Mouse (Mus musculus) heart, adult 2 months (tissue): ENCODE results near the gene Daam2. TPM values are rescaled to one million over a fixed set of nuclear protein-coding genes. Genes with fewer than 3 reads are reported as not detected.
A peak's percentile ranks its signal among the peaks of the same experiment; 100 is the strongest.
"Not testable (repeated sequence)": the region's sequence is repeated elsewhere in the genome, so short reads cannot be mapped to it uniquely, and the experiment has no call there.

Experiments
- DNase-seq, 2 experiments: peaks; one replicate each; pipeline ENCODE4 v3.0.0; 2021
- H3K27ac ChIP-seq: fragments of 200-600 bp; 2 replicates; pipeline ENCODE4 v1.8.1; 2022
- H3K27me3 ChIP-seq: fragments of 200-500 bp; 2 replicates; pipeline ENCODE4 v1.6.1; 2012; ENCODE audit warnings: mild to moderate bottlenecking, low read length, inconsistent platforms, mixed read lengths; ENCODE audit not compliant: control insufficient read depth, insufficient read depth
- H3K36me3 ChIP-seq: fragments of 200-500 bp; 2 replicates; pipeline ENCODE4 v1.6.1; 2012; ENCODE audit warnings: low read length, inconsistent platforms; ENCODE audit not compliant: control insufficient read depth, insufficient read depth
- H3K4me1 ChIP-seq: fragments of 200-500 bp; 2 replicates; pipeline ENCODE4 v1.6.1; 2011; ENCODE audit warnings: low read length; ENCODE audit not compliant: control insufficient read depth, insufficient read depth
- H3K4me3 ChIP-seq: fragments of 200-600 bp; 2 replicates; pipeline ENCODE4 v1.8.1; 2022
- H3K79me2 ChIP-seq: fragments of 200-500 bp; replicated peaks from 2 replicates; pipeline ENCODE4 v1.6.1; 2012; ENCODE audit warnings: mild to moderate bottlenecking, inconsistent platforms, low read length, moderate library complexity, mixed read lengths; ENCODE audit not compliant: control insufficient read depth, insufficient read depth
- H3K9ac ChIP-seq: fragments of 200-500 bp; 2 replicates; pipeline ENCODE4 v1.6.1; 2012; ENCODE audit warnings: low read depth, mild to moderate bottlenecking, control low read depth, inconsistent platforms, low read length, mixed read lengths
- CTCF ChIP-seq: fragments of 200-600 bp; IDR thresholded peaks from 2 replicates; pipeline ENCODE4 v1.8.1; 2022; ENCODE audit warnings: antibody characterized with exemption, mild to moderate bottlenecking, moderate library complexity
- EP300 ChIP-seq: fragments of 200-500 bp; IDR thresholded peaks from 2 replicates; pipeline ENCODE4 v1.6.1; 2011; ENCODE audit warnings: low read depth, low read length, control low read depth; ENCODE audit not compliant: insufficient read depth
- POLR2A ChIP-seq: fragments of 200-500 bp; IDR thresholded peaks from 2 replicates; pipeline ENCODE4 v1.6.1; 2011; ENCODE audit warnings: mild to moderate bottlenecking, low read depth, low read length, control low read depth; ENCODE audit not compliant: insufficient read depth
- WGBS: fragments of 180-500 bp; shearing (Covaris S2); methylation state at CpG from one replicate; pipeline ENCODE4 v1.1.7; 2018; 5-methylcytosine and 5-hydroxymethylcytosine counted together
- intact Hi-C: fragments of 180-260 bp; cut with DNase I; formaldehyde crosslinking; loops from one replicate; pipeline ENCODE4 v1.15.1; 2025
- polyA plus RNA-seq: library from polyadenylated mRNA; depleted of rRNA; stranded (reverse); fragments of >200 nt; gene quantifications from 2 replicates; pipeline ENCODE4 v1.2.3, GENCODE M21; 2012
- total RNA-seq, 2 experiments: library from RNA; stranded (reverse); gene quantifications; 2 replicates each; pipeline ENCODE4 v1.2.3; 2021

Gene Daam2
- total and polyA plus RNA-seq, 3 experiments, result 4.0 to 8.8 (median 6.4) TPM

- Histone ChIP-seq H3K4me1 (no peaks in the 10 kb centered on the region), H3K27ac (no peak overlapping the region), H3K9ac (no peak overlapping the region), H3K79me2 (no peaks in the 10 kb centered on the region), H3K4me3 (no peak overlapping the region), H3K36me3 (no peaks in the 10 kb centered on the region), H3K27me3 (no peaks in the 10 kb centered on the region)
- 88% methylated on average over 4 of the region's 4 CpGs for WGBS
- TF ChIP-seq EP300 (no peak), POLR2A (no peak), CTCF (no peak)
- intact Hi-C loops, result no loop called here
- DNase-seq, result peak in 1 of 2 experiments; percentile 9
These were observed 124.4 kb downstream of the Daam2 start for GRCm38 (mm10) chr17:49439706-49440105.

DNA sequence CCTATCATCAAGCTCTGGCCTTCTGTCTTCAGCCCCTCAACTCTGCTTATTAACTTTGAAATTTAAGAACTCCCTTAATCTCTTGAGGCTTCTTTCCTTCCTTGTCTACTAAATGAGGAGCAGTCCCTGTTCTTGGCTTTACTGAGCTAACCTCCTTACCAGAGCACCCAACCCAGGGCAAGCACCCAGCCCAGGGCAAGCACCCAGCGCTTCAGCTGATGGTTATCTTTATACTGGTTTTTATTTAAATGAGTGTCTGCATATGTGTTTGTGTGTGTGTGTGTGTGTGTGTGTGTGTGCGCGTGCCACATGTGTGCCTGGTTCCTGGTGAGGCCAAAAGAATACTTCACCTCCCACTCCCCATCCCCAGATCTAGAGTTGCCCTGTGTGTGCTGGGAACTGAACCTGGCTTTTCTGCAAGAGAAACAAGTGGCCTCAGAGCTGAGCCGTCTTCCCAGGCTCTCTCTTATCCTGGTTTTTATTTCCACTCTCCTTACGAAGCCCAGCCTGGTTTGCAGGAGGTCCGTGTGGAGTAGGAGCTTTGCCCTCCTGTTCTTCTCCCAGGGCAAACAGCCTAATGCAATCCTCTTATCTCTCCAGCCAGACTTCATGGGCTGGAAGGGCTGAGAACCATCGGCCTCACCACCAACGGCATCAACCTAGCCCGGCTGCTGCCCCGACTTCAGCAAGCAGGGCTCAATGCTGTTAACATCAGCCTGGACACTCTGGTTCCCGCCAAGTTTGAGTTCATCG lies 125.1 kb downstream of the Daam2 start:
- intact Hi-C loops, result no loop called here
- Histone ChIP-seq H3K4me1 (no peaks in the 10 kb centered on the region), H3K27me3 (no peaks in the 10 kb centered on the region), H3K4me3 (no peak overlapping the region), H3K36me3 (no peaks in the 10 kb centered on the region), H3K79me2 (no peaks in the 10 kb centered on the region), H3K9ac (no peak overlapping the region), H3K27ac (no peak overlapping the region)
- peak in 1 of 2 experiments; percentile 14 for DNase-seq
- WGBS, result 73% methylated on average over 12 of the region's 12 CpGs
- TF ChIP-seq POLR2A (no peak), CTCF (no peak), EP300 (no peak)

GRCm38 (mm10) chr17:49437306-49437705 lies 126.8 kb downstream of the Daam2 start:
- H3K27ac ChIP-seq, H3K36me3 ChIP-seq, DNase-seq, H3K4me3 ChIP-seq, H3K79me2 ChIP-seq, H3K4me1 ChIP-seq, H3K27me3 ChIP-seq, H3K9ac ChIP-seq, intact Hi-C loops: not testable (repeated sequence)

DNA sequence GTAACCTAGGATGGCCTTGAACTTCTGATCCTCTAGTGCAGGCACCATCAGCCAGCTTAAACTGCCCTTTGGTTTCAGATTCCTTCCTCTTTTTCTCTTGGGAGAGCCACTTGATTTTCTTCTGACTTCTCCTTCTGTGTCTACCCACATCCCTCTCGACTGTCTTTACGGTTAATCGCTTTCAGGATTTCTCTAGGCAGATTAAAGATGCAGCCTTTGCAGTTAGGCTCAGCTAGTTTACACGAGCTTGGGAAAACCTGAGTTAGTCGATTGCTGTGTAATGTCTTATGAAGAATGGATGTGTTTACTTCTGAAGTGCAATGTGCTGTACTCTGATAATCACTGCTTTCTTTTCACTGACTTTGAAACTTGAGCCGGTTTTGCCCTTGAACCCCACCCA lies 127.5 kb downstream of the Daam2 start:
- intact Hi-C loops, result no loop called here
- 88% methylated on average over 6 of the region's 6 CpGs for WGBS
- Histone ChIP-seq H3K79me2 (no peaks in the 10 kb centered on the region), H3K9ac (no peak overlapping the region), H3K36me3 (peaks cover 3% of the 10 kb centered on the region; the same call in 1 of the 2 replicates), H3K27me3 (no peaks in the 10 kb centered on the region), H3K4me1 (peaks cover 12% of the 10 kb centered on the region), H3K27ac (no peak overlapping the region), H3K4me3 (no peak overlapping the region)
- TF ChIP-seq POLR2A, result no peak
- TF ChIP-seq CTCF, result no peak
- no peak for TF ChIP-seq EP300
- no peak for DNase-seq

- no peak for TF ChIP-seq EP300
- peak in 1 of 2 experiments; percentile 2 for DNase-seq
These were observed 129.1 kb downstream of the Daam2 start for GRCm38 (mm10) chr17:49435081-49435480.

DNA sequence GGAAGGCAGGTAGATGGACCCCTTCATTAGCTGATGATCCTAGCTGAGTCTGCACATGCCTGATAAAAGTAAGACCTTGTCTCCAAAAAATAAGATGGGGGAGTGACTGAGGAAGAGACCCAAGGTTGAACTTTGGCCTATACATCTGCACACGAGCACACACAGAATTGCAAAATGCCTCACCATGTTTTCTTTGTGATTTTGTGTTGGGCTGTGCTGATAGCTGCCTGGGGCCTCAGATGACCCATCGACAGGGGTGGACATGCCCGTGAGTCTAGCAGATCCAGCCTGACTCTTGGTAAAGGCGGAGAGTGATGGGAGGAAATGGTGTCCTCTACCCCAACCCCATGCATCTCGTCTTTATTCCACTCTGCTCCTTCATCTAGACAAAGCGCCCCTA lies 129.9 kb downstream of the Daam2 start:
- 68% methylated on average over 6 of the region's 6 CpGs for WGBS
- peak in 1 of 2 experiments; percentile 0 for DNase-seq
- Histone ChIP-seq H3K36me3 (peaks cover 3% of the 10 kb centered on the region; the same call in 1 of the 2 replicates), H3K4me1 (peaks cover 23% of the 10 kb centered on the region), H3K9ac (no peak overlapping the region), H3K4me3 (no peak overlapping the region), H3K27me3 (no peaks in the 10 kb centered on the region), H3K27ac (no peak overlapping the region), H3K79me2 (no peaks in the 10 kb centered on the region)
- TF ChIP-seq EP300 (no peak), POLR2A (no peak), CTCF (no peak)
- intact Hi-C loops, result no loop called here

More at GRCm38 (mm10) chr17:49435081-49435480, 129.1 kb downstream of the Daam2 start:
- H3K27ac ChIP-seq, result no peak overlapping the region
- 76% methylated on average over 10 of the region's 10 CpGs for WGBS
- peaks cover 16% of the 10 kb centered on the region for H3K4me1 ChIP-seq
- no peaks in the 10 kb centered on the region for H3K79me2 ChIP-seq
- H3K4me3 ChIP-seq, result no peak overlapping the region
- intact Hi-C loops, result no loop called here
- no peak overlapping the region for H3K9ac ChIP-seq
- peaks cover 3% of the 10 kb centered on the region; the same call in 1 of the 2 replicates for H3K36me3 ChIP-seq
- H3K27me3 ChIP-seq, result no peaks in the 10 kb centered on the region
